Mouse (Mus musculus): ENCODE data around the gene Gm20388. TPM values are rescaled to one million over a fixed set of nuclear protein-coding genes. Genes with fewer than 3 reads are reported as not detected.

The Gm20388 gene
- total and polyA plus RNA-seq, 3 experiments, result 0.02 to 0.05 TPM; not detected in 1

GRCm38 (mm10) chr8:120325172-120325767 is 414.6 kb downstream of the Gm20388 start:
- Histone ChIP-seq H3K4me1 (ENCODE audit: insufficient read depth, low read depth, low read length) (0 out of 2 replicates have a peak, but pooled peaks cover 4% of the 10 kb centered on the region), H3K4me3 (ENCODE audit: low read depth, low read length) (no peak overlapping the region), H3K36me3 (replicated peaks) (no peaks in the 10 kb centered on the region), H3K9me3 (replicated peaks) (no peaks in the 10 kb centered on the region), H3K27me3 (ENCODE audit: insufficient read depth, low read length) (peaks cover 65% of the 10 kb centered on the region)
- TF ChIP-seq CTCF (IDR thresholded peaks at IDR 0.05; ENCODE audit: low read depth, low read length), result no peak
- no peak for TF ChIP-seq TAL1 (conservative IDR thresholded peaks at IDR 0.05; ENCODE audit: low read depth, low read length)
- TF ChIP-seq GATA1 (IDR thresholded peaks at IDR 0.05; ENCODE audit: borderline replicate concordance, low read length), result no peak
- no peak for TF ChIP-seq GATA2 (IDR thresholded peaks at IDR 0.05; ENCODE audit: borderline replicate concordance, low read depth, low read length)
- TF ChIP-seq POLR2AphosphoS5 (IDR thresholded peaks at IDR 0.05; ENCODE audit: insufficient replicate concordance, low read depth, low read length), result no peak
- ATAC-seq (ENCODE audit: extremely low read depth, insufficient number of reproducible peaks, low FRiP score, poor library complexity, severe bottlenecking) (peak; percentile 78), DNase-seq (ENCODE audit: low spot score) (no peak)

- Histone ChIP-seq H3K4me3 (ENCODE audit: low read depth, low read length) (no peak overlapping the region), H3K4me1 (ENCODE audit: insufficient read depth, low read depth, low read length) (0 out of 2 replicates have a peak, but pooled peaks cover 4% of the 10 kb centered on the region), H3K36me3 (replicated peaks) (no peaks in the 10 kb centered on the region), H3K27me3 (ENCODE audit: insufficient read depth, low read length) (peaks cover 79% of the 10 kb centered on the region), H3K9me3 (replicated peaks) (no peaks in the 10 kb centered on the region)
- TF ChIP-seq TAL1 (conservative IDR thresholded peaks at IDR 0.05; ENCODE audit: low read depth, low read length) (no peak), GATA2 (IDR thresholded peaks at IDR 0.05; ENCODE audit: borderline replicate concordance, low read depth, low read length) (no peak), GATA1 (IDR thresholded peaks at IDR 0.05; ENCODE audit: borderline replicate concordance, low read length) (no peak), POLR2AphosphoS5 (IDR thresholded peaks at IDR 0.05; ENCODE audit: insufficient replicate concordance, low read depth, low read length) (no peak), CTCF (IDR thresholded peaks at IDR 0.05; ENCODE audit: low read depth, low read length) (no peak)
- no peak for ATAC-seq (ENCODE audit: extremely low read depth, insufficient number of reproducible peaks, low FRiP score, poor library complexity, severe bottlenecking)
- DNase-seq (ENCODE audit: low spot score), result no peak
These were observed 416.5 kb downstream of the Gm20388 start for GRCm38 (mm10) chr8:120327131-120327554.

GRCm38 (mm10) chr8:120328361-120329022 is 417.9 kb downstream of the Gm20388 start:
- Histone ChIP-seq H3K4me1 (ENCODE audit: insufficient read depth, low read depth, low read length) (peaks cover 10% of the 10 kb centered on the region), H3K4me3 (ENCODE audit: low read depth, low read length) (no peak overlapping the region), H3K9me3 (replicated peaks) (no peaks in the 10 kb centered on the region), H3K36me3 (replicated peaks) (no peaks in the 10 kb centered on the region), H3K27me3 (ENCODE audit: insufficient read depth, low read length) (peaks cover 72% of the 10 kb centered on the region)
- DNase-seq (ENCODE audit: low spot score) (no peak), ATAC-seq (ENCODE audit: extremely low read depth, insufficient number of reproducible peaks, low FRiP score, poor library complexity, severe bottlenecking) (no peak)
- TF ChIP-seq CTCF (IDR thresholded peaks at IDR 0.05; ENCODE audit: low read depth, low read length) (no peak), POLR2AphosphoS5 (IDR thresholded peaks at IDR 0.05; ENCODE audit: insufficient replicate concordance, low read depth, low read length) (no peak), TAL1 (conservative IDR thresholded peaks at IDR 0.05; ENCODE audit: low read depth, low read length) (no peak), GATA1 (IDR thresholded peaks at IDR 0.05; ENCODE audit: borderline replicate concordance, low read length) (no peak), GATA2 (IDR thresholded peaks at IDR 0.05; ENCODE audit: borderline replicate concordance, low read depth, low read length) (no peak)

GRCm38 (mm10) chr8:120329030-120329748 is 418.5 kb downstream of the Gm20388 start:
- Histone ChIP-seq H3K9me3 (replicated peaks) (no peaks in the 10 kb centered on the region), H3K36me3 (replicated peaks) (no peaks in the 10 kb centered on the region), H3K27me3 (ENCODE audit: insufficient read depth, low read length) (peaks cover 72% of the 10 kb centered on the region), H3K4me3 (ENCODE audit: low read depth, low read length) (no peak overlapping the region), H3K4me1 (ENCODE audit: insufficient read depth, low read depth, low read length) (peaks cover 12% of the 10 kb centered on the region)
- no peak for TF ChIP-seq GATA2 (IDR thresholded peaks at IDR 0.05; ENCODE audit: borderline replicate concordance, low read depth, low read length)
- TF ChIP-seq CTCF (IDR thresholded peaks at IDR 0.05; ENCODE audit: low read depth, low read length), result no peak
- TF ChIP-seq GATA1 (IDR thresholded peaks at IDR 0.05; ENCODE audit: borderline replicate concordance, low read length), result no peak
- no peak for TF ChIP-seq TAL1 (conservative IDR thresholded peaks at IDR 0.05; ENCODE audit: low read depth, low read length)
- TF ChIP-seq POLR2AphosphoS5 (IDR thresholded peaks at IDR 0.05; ENCODE audit: insufficient replicate concordance, low read depth, low read length), result no peak
- DNase-seq (ENCODE audit: low spot score) (no peak), ATAC-seq (ENCODE audit: extremely low read depth, insufficient number of reproducible peaks, low FRiP score, poor library complexity, severe bottlenecking) (no peak)

- no peaks in the 10 kb centered on the region for H3K36me3 ChIP-seq (replicated peaks)
- H3K4me3 ChIP-seq (ENCODE audit: low read depth, low read length), result no peak overlapping the region
- H3K27me3 ChIP-seq (ENCODE audit: insufficient read depth, low read length), result peaks cover 74% of the 10 kb centered on the region
- DNase-seq (ENCODE audit: low spot score) (no peak), ATAC-seq (ENCODE audit: extremely low read depth, insufficient number of reproducible peaks, low FRiP score, poor library complexity, severe bottlenecking) (no peak)
- H3K4me1 ChIP-seq (ENCODE audit: insufficient read depth, low read depth, low read length), result peaks cover 15% of the 10 kb centered on the region
- no peak for TF ChIP-seq TAL1 (conservative IDR thresholded peaks at IDR 0.05; ENCODE audit: low read depth, low read length)
- no peak for TF ChIP-seq GATA1 (IDR thresholded peaks at IDR 0.05; ENCODE audit: borderline replicate concordance, low read length)
- no peak for TF ChIP-seq POLR2AphosphoS5 (IDR thresholded peaks at IDR 0.05; ENCODE audit: insufficient replicate concordance, low read depth, low read length)
- TF ChIP-seq CTCF (IDR thresholded peaks at IDR 0.05; ENCODE audit: low read depth, low read length), result no peak
- no peak for TF ChIP-seq GATA2 (IDR thresholded peaks at IDR 0.05; ENCODE audit: borderline replicate concordance, low read depth, low read length)
- H3K9me3 ChIP-seq (replicated peaks), result no peaks in the 10 kb centered on the region
These were observed 420.4 kb downstream of the Gm20388 start for GRCm38 (mm10) chr8:120331027-120331426.

Measured in G1E (cell line).